Mouse (Mus musculus): ENCODE measurements around the gene Nat8f1.
"Not testable (repeated sequence)": the region's sequence is repeated elsewhere in the genome, so short reads cannot be mapped to it uniquely, and the experiment has no call there.

Nat8f1 gene

GRCm38 (mm10) chr6:85904642-85905061, 10.8 kb downstream of the Nat8f1 start, which contains the start of gene Nat8f4:
TSS of gene Nat8f4 (minus strand) at chr6:85904884.
- DNase-seq, result peak; percentile 67

GRCm38 (mm10) chr6:85902303-85902702, 13.2 kb downstream of the Nat8f1 start:
- no peak for DNase-seq

DNA sequence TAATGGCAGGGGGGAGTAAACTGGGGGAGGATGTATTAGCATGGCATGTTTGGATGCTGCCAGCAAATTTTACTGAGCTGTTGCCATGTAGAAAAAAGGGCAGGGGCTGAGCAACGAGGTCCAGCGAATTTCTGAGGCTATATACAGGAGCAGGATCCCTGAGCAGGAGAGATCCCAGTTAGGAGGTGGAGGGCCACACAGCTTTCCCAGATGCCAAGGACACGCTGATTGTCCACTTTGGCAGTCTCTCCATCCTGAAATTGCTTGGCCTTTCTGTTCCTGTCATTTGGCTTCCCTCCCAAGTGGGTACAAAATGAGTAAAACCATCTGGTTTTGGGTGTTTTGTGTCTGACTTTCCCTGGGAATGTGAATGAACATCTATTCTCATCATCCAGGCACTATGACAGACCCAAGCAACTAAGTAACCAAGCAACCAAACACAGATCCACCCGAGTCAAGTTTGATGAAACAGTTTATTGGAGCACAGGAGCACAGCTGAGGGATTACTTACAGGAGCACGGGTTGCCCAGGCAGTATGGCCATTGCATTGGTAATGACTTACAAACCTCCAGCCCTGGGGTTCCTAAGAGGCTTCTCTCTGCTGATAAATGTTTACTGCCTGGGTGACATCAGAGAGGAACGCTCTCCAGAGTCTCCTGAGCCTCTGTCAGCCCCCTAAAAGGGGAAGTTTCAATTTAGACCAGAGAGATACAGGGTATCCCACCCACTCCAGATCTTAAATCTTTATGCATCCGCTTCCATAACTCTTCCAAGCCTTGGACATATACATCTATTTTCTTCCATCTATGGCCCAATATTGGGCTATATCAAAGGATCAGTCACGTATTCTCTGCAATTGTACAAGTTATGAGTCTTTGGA, 16.7 kb downstream of the Nat8f1 start:
- not testable (repeated sequence) for DNase-seq

GRCm38 (mm10) chr6:85895061-85895648, 20.3 kb downstream of the Nat8f1 start:
- DNase-seq, result not testable (repeated sequence)

DNA sequence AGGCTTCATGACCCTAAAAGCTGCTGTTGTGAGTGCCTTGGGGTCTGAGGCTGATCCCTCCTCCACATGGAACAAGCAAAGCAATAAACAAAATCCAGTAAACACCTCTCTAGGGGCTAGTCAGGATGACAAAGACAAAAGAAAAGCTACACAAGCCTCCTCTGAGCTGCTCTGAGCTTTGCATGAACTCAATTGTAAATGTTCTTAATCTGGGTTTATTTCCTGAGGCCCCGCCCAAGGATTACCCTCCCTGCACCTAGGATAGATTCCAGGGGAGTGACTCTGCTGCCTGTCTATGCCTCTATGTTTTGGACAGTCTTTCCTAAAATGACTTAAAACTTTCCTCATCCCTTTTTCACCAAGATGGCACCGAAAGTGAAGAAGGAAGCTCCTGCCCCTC, 26.5 kb downstream of the Nat8f1 start:
- DNase-seq, result no peak

- no peak for DNase-seq
Measured at GRCm38 (mm10) chr6:85884311-85884710, 31.2 kb downstream of the Nat8f1 start.

- not testable (repeated sequence) for DNase-seq
Measured at GRCm38 (mm10) chr6:85883246-85883645, 32.2 kb downstream of the Nat8f1 start.

- not testable (repeated sequence) for DNase-seq
Measured at GRCm38 (mm10) chr6:85869006-85869405, 46.5 kb downstream of the Nat8f1 start, which contains the start of gene Nat8f2. TSS of gene Nat8f2 (minus strand) at chr6:85869158.

GRCm38 (mm10) chr6:85867726-85868690, 47.5 kb downstream of the Nat8f1 start:
- no peak for DNase-seq

DNA sequence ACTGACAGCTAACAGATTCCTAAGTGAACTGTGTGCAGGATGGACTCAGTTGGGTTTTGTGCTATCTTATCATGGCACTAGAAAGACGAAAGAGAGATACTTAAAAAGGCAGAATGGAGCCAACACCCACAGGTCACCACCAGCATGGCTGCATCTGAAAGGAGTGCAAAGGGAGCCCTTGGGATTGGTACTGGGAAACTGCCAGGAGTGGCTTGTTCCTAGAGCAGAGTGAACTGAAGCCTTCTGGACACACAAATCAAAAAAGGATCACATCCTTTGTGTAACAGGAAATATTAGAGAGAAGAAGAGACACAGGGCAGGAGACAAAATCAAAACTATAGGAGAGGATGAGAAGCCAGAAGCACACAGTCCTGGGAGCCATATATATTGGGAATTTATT, 48.5 kb downstream of the Nat8f1 start:
- not testable (repeated sequence) for DNase-seq

GRCm38 (mm10) chr6:85866166-85866565, 49.3 kb downstream of the Nat8f1 start:
- not testable (repeated sequence) for DNase-seq

DNA sequence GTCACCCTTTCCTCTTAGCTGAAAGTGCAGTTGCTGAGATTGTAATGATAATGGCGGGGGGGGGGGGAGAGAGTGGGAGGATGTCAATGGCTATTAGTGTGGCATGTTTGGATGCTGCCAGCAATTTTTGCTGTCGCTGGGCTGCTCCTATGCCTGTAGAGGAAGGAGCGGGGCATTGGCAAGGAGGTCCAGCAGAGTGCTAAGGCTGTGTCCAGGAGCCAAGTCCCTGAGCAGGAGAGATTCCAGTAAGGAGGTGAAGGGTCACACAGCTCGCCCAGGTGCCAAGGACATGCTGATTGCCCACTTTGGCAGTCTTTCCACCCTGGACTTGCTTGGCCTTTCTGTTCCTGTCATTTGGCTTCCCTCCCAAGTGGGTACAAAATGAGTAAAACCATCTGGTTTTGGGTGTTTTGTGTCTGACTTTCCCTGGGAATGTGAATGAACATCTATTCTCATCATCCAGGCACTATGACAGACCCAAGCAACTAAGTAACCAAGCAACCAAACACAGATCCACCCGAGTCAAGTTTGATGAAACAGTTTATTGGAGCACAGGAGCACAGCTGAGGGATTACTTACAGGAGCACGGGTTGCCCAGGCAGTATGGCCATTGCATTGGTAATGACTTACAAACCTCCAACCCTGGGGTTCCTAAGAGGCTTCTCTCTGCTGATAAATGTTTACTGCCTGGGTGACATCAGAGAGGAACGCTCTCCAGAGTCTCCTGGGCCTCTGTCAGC, 50.4 kb downstream of the Nat8f1 start:
- DNase-seq, result not testable (repeated sequence)

DNA sequence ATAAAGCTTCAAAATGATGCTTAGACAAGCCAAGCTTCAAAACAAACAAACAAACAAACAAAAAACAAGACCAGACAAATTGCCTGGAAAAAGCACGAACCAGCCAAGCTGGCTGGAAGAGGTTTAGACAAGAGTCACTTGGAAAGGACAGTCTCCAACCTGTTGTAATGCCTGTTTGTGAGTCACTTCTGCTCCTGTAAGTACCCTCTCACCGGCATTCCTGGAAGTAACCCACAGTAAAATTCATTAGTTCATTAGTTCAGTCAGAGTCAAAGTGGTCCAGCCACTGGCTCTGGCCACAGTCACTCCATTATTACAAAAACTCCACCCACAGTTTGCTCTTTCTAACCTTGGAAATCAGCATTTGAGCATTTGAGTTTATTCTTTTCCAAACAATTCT, 51.6 kb downstream of the Nat8f1 start:
- no peak for DNase-seq

DNA sequence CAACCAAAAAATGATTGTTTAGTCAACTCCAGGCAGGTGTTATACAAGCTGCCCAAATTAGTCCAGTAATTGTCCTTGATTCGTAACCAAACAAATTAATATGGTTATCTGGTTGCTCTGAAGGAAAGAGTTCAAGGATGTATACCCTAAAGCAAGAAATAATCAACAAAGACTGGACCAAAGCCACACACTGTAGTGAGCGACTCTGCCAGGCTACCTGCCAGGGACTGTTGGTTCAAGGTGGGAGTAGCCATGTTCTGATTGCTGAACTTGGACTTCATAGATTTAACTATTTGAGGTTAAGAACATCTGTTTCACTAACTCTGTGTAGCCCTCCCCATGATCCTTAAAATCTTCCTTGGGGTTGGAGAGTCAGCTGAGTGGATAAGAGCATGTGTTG, 52.4 kb downstream of the Nat8f1 start:
- DNase-seq, result no peak

DNA sequence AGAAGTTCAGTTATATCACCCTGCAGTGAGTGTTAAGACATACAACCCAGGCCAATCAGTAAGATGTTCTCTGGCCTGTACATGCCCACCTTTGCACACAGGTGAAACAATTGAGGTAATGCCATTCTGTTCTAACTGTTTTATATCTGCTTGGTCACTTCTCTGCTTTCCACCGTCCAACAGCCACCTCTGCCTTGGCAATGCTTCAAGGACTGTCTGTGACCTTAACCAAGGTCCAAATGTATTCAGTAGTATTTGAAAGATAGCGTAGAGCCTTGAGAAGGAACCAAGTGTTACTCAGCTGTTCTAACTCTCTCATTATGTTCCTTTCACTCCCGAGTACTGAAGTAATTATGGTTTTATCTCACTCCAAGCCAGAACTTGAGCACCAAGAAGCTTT, 52.9 kb downstream of the Nat8f1 start:
- no peak for DNase-seq

DNA sequence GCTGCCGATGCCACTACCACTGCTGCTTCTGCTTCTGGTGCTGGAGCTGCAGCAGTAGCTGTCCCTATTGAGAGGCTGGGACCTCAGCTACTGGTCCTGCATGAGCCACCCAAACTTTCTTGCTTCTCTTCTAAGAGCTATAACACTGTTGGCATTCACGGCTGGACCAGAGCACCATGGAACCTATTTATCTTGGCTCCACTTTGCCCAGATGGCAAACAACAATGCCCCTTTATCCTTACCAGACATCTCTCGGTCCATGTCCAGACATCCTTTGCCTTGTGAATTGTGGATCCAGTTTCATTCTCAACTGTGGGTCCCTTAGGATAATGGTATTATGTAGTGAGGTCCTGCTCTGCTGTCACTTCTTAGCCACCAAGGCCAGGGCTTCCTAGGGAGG, 54.2 kb downstream of the Nat8f1 start:
- DNase-seq, result no peak
